Mouse (Mus musculus) monocyte, adult 2 months (primary cell): ENCODE data around the gene Slc6a3.

Source experiments
- DNase-seq, 2 experiments: peaks; one replicate each; pipeline ENCODE4 v3.0.0; 2022; ENCODE audit warnings: low spot score in 2 of 2, low read depth in 1 of 2

Slc6a3 gene

DNA sequence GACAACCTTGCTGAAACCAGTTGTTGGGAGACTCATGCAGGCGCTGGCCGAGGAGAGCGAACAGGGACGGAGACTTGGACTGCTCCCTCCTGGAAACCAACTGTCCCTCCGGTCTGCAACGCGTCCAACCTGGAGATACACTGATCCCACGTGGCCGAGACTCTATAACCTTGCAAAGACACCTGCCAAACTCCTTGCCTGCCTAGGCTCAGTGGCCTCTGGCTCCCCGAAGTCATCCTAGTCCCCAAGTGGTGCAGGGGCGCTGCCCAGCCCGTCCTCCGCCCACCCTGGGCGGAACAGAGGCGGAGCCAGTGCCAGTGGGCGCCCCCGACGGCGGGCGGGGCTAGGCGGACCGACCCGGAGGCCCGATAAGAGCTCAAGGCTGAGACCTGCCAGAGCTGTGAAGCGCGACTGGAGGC is at the start of gene Slc6a3:
Slc6a3 (plus strand) TSS at position 345 of the 419 bp plus-strand sequence.
- no peak for DNase-seq

DNA sequence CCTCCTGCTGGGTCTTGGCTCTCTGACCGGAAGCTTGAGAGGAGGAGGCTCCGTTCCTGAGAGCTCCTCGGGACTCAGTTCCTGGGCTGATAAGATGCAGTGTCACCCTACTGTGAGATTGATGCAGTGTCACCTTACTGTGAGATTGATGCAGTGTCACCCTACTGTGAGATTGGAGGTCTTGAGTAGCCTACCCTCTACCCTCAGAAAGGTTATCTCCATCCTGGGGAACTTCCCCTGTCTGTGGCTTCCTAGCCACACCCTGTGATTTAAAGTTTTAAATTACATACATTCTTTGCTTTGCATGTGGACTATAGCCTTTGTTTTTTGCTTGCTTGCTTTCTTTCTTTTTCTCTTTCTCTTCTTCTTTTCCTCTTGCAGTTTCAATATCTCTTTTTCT is 48.4 kb upstream of the Slc6a3 start:
- DNase-seq = no peak

GRCm38 (mm10) chr13:73488707-73489106 is 47.8 kb upstream of the Slc6a3 start:
- no peak for DNase-seq

GRCm38 (mm10) chr13:73489986-73490385 is 46.6 kb upstream of the Slc6a3 start:
- DNase-seq = peak in 1 of 2 experiments; percentile 31

DNA sequence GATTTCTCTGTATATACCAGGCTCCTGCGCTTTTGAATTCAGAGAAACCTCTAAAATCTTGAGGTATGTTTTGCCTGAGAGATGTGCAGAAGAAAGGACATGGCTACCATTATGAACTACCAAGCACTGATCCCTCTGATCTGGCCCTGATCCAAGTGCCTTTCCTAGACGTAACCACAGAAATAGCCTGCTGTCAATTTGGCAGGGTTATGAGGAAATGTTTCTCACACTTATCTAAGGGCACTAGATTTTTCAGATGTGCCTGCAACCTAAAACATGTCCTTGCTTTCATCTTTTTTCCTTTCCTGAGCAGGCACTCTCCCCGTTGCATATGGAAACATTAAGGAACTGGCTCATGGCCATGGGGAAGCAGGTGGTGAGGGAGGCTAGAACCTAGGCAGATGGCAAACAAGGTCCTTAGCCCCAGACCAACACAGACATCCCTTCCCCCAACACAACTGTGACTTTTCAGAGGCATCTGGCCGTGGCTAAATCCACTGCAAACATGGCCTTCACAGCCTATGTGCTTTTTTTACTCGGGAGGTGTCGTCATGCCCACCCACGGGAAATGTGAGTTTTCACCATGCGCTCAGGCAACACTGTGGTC is 45.9 kb upstream of the Slc6a3 start:
- no peak for DNase-seq

- DNase-seq = no peak
These were observed 43.4 kb upstream of the Slc6a3 start for GRCm38 (mm10) chr13:73493183-73493582.

DNA sequence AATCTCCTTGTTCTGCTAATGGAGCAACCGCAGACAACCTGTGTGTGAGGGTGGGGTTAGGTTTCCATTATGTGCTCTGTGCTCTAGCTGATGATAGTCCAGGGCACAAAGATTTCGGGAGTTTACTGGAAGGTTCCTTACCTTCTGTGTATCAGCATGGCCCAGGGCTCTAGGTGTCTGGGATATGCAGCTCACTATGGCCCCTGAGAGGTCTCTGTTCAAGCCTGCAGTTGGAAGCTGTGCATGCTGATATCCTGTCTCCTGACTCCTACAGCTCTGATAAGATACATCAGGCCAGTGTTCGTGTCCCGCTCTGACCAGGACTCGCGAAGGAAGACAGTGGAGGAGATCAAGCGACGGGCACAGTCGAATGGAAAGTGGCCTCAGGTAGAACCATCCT is 42.0 kb upstream of the Slc6a3 start:
- DNase-seq = no peak

- no peak for DNase-seq
These were observed 40.4 kb upstream of the Slc6a3 start for GRCm38 (mm10) chr13:73496137-73496536.

GRCm38 (mm10) chr13:73499893-73500604 is 36.5 kb upstream of the Slc6a3 start:
- no peak for DNase-seq

GRCm38 (mm10) chr13:73502719-73503118 is 33.8 kb upstream of the Slc6a3 start:
- DNase-seq = no peak

GRCm38 (mm10) chr13:73505686-73506467 is 30.7 kb upstream of the Slc6a3 start:
- DNase-seq = peak; percentile 49 to 63

- DNase-seq = no peak
These were observed 27.6 kb upstream of the Slc6a3 start for GRCm38 (mm10) chr13:73508817-73509550.

DNA sequence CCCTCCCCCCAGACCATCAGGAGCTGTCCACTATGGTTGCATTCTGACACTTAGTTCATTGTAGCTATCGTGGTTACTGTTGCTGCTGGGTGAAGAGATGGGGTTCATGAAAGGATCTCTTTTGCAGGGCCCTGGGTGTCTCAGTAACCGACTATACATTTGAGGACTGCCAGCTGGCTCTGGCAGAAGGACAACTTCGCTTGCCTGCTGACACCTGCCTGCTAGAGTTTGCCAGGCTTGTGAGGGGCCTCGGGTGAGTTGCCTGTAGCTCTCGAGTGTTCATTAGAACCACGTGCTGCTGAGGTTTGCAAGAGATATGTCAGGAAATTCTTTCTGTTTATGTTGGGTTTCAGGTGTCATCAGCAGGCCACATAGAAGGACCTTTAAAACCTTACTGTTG is 26.7 kb upstream of the Slc6a3 start:
- no peak for DNase-seq

DNA sequence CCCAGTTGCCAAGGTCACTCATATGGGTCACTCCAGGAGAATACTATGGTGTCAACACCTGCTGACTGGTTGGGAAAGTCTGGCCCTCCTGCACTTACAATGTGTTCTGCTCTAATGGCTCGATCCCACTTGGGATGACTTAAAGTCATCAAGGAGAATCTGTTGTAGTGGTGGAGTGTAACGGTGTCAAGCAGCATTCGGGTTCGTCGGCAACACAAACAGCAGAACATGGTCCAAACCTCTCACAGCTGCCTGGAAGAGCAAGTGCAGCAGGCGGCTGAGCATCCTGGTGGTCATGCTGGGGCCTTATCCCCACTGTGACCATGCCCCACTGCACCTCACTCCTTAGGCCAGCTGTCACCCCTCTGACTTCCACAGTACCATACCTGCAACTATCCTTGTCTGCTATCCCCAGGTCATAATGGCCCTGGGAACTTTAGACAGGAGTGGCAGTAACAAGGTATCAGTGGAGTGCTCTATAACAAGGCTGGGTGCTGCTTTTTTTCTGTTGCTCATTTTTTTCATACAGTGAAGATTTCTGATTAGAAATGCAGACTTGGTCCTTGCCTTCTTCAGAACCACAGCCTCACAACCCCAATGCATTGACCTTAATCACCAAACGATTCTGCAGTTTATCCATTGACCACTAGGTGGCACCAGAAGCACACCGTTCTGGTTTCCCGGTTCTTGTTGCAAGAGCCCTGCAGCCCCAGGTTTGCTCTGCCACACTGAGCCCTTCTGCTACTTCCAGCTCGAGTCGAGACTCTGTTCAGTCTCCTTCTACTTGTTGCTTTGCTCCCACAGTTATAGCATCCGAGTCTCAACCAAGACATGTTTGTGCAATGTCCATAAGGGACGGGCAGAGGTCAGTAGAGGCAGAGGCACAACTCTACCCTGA is 23.5 kb upstream of the Slc6a3 start:
- DNase-seq = peak in 1 of 2 experiments; percentile 46

DNA sequence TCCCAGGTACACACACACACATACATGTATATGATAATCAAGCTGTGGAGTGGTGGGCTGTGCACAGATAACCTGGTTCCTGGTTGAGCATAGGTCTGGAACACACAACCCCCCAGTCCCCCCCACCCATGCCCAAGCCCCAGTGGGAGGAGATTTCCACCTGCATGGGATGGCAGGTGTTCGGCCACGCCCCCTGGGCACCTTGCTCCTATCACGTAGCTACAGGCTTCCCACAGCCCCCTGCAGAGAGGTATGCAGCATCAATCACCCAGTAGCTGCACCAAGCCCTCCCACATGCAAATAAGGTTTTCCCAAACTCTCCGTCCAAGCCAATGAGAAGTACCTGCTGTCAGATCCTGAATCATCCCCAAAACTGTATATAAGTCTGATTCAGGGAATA is 19.7 kb upstream of the Slc6a3 start:
- no peak for DNase-seq

DNA sequence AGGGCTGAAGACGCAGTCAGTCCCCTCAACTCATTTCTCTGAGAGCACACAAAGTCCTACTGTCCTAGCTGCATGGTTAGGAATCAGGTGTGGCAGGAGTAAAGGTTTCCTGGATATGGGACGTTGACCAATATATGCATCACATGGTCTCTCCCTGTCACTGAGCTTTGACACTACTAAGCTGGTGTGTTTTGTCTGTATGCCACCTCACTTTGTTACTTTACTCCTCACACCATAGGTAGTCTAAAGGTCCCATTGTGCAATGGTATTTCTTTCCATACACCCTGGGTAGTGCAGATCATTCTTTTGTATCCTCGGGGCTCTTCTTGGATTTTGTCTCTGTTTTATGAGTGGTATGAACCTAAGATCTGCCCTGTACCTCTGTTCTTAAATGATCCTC is 2.8 kb upstream of the Slc6a3 start:
- DNase-seq = no peak

DNA sequence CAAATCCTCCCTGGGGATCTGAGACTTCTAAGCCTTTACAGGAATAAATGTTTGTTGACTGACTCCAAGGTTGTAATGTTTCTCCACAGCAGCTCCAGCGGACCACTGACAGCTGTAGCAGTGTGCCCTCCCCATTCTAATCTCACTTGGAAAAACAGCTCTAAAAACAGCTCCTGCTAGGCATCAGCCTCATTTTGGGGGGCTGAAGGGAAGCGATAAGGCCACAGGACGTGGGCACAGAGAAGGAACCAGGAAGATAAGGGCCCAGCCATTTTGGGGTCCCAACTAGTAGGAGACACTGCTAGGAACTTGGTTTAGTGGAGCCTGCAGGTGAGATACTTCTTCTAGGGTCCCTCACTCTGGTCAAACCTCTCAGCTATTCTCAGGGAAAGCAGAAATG is 1.3 kb upstream of the Slc6a3 start:
- no peak for DNase-seq

DNA sequence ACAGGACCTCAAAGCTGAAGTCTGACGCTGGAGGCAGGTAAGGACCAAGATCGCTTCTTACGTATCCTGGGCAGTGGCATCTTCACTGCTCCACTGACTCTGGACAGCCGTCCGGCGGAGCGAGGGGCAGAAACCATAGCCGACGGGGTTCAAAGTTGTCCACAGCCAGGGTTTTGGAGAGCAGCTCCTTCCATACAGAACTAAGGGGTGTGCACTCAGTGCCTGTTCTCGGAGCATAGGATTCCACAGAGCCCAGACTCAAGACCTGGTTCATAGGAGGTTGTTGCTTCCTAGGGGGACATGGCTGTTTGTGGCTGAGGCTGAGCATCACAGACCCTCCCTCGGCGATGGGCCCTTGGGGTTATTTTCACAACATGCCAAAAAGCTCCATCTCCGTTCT is 277 bp downstream of the Slc6a3 start:
- no peak for DNase-seq

DNA sequence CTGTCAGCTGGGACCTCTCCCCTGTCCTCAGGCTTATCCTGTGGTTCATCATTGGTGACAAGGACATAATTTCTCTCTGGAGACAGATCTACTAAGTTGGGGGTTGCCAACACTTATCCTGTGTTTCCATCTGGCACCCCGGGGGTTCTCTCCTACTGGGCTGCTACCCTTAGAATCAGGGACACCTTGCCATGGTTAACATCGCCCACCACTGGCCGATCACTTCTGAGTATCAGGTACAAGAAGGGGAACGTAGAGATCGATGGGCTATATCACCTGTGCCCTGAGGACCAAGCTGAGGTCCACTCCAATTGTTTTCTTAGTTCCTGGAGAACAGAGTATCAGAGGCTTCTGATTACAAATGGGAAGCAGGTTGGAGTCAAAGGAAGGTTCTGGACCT is 27.7 kb downstream of the Slc6a3 start:
- DNase-seq = no peak

DNA sequence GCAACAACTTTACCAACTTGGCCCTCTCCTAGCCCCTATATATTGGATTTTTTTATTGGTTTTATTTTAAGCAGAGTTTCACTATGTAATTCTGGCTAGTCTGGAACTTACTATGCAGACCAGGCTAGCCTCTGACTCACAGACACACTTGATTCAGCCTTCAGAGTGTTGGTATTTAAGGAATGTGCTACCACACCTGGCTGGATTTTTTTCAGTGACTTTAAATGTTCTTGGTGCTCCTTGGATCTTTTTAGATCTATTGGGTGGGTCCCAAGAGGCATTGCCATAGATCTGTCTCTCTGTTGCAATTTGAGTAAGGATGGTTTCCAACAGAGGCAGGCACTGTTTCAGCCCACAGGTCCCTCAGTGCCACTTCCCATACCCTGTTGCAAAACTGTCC is 38.5 kb downstream of the Slc6a3 start:
- DNase-seq = no peak
